Mouse (Mus musculus): ENCODE data around the gene Upk3b. TPM values are rescaled to one million over a fixed set of nuclear protein-coding genes. Genes with fewer than 3 reads are reported as not detected.
A peak's percentile ranks its signal among the peaks of the same experiment; 100 is the strongest.

The Upk3b gene
- polyA plus RNA-seq, 1 experiment from 2014 or later = 3.6 TPM

DNA sequence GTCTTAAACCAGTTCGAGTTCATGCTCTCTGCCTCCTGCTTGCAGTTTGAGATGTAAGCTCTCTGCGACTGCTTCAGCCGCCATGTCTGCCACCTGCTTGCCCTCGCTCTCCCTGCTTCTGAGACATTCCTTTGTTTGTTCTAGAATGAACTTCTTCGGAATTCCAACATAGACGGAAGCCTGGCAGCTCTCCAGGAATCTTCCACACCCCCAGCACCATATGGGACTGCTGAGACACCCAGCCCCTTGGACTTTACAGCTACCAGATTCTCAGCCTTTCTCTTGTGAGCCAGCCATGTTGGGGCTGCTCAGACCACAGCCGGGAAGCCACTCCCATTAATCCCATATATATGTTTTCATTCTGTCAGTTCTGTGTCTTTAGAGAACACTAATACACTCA lies 38.0 kb downstream of the Upk3b start:
- Histone ChIP-seq H3K27me3 (ENCODE audit: control insufficient read depth, insufficient read depth, low read depth, low read length) (no peaks in the 10 kb centered on the region), H3K4me2 (ENCODE audit: low read depth, low read length) (no peak overlapping the region), H3K9me3 (replicated peaks; ENCODE audit: control insufficient read depth, low read length) (no peaks in the 10 kb centered on the region), H3K9ac (ENCODE audit: low read depth, low read length) (no peak overlapping the region), H3K36me3 (ENCODE audit: control insufficient read depth, insufficient read depth) (no peaks in the 10 kb centered on the region), H3K4me3 (ENCODE audit: low read depth, low read length) (no peak overlapping the region), H3K27ac (ENCODE audit: low read length) (no peak overlapping the region), H3K4me1 (ENCODE audit: control insufficient read depth, low read depth, low read length) (no peaks in the 10 kb centered on the region)
- WGBS (ENCODE audit: insufficient replicate concordance) = 60% methylated on average over 7 of the region's 7 CpGs
- no peak for ATAC-seq (ENCODE audit: low read depth)

- H3K27me3 ChIP-seq (ENCODE audit: control insufficient read depth, insufficient read depth, low read depth, low read length) = no peaks in the 10 kb centered on the region
- no peak overlapping the region for H3K9ac ChIP-seq (ENCODE audit: low read depth, low read length)
- no peak overlapping the region for H3K27ac ChIP-seq (ENCODE audit: low read length)
- H3K4me3 ChIP-seq (ENCODE audit: low read depth, low read length) = no peak overlapping the region
- no peak overlapping the region for H3K4me2 ChIP-seq (ENCODE audit: low read depth, low read length)
- H3K9me3 ChIP-seq (replicated peaks; ENCODE audit: control insufficient read depth, low read length) = no peaks in the 10 kb centered on the region
- WGBS (ENCODE audit: insufficient replicate concordance) = 48% methylated on average over 9 of the region's 9 CpGs
- no peaks in the 10 kb centered on the region for H3K36me3 ChIP-seq (ENCODE audit: control insufficient read depth, insufficient read depth)
- H3K4me1 ChIP-seq (ENCODE audit: control insufficient read depth, low read depth, low read length) = no peaks in the 10 kb centered on the region
- ATAC-seq (ENCODE audit: low read depth) = no peak
Observed at GRCm38 (mm10) chr5:136077001-136077550, 38.8 kb downstream of the Upk3b start.

- Histone ChIP-seq H3K9me3 (replicated peaks; ENCODE audit: control insufficient read depth, low read length) (no peaks in the 10 kb centered on the region), H3K4me1 (ENCODE audit: control insufficient read depth, low read depth, low read length) (no peaks in the 10 kb centered on the region), H3K27ac (ENCODE audit: low read length) (no peak overlapping the region), H3K27me3 (ENCODE audit: control insufficient read depth, insufficient read depth, low read depth, low read length) (no peaks in the 10 kb centered on the region), H3K36me3 (ENCODE audit: control insufficient read depth, insufficient read depth) (no peaks in the 10 kb centered on the region), H3K4me2 (ENCODE audit: low read depth, low read length) (no peak overlapping the region), H3K4me3 (ENCODE audit: low read depth, low read length) (no peak overlapping the region), H3K9ac (ENCODE audit: low read depth, low read length) (no peak overlapping the region)
- 63% methylated on average over 5 of the region's 5 CpGs for WGBS (ENCODE audit: insufficient replicate concordance)
- ATAC-seq (ENCODE audit: low read depth) = no peak
Observed at GRCm38 (mm10) chr5:136078136-136078535, 39.8 kb downstream of the Upk3b start.

DNA sequence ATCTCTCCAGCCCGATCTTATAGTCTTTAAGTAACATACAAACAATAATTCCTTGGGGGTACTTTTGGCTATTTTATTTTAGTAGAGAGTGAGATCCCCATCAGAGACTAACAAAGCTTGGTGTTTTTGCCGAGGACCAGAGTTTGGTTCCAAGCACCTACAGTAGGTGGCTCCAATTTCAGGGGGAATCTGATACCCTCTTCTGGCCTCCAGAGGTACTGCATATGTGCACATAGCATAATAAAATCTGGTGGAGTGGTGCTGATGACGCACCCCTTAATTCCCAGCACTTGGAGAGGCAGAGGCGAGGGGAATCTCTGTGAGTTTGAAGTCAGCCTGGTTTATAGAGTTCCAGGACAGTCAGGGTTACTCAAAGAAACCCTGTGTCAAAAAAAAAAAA lies 44.0 kb downstream of the Upk3b start:
- 69% methylated on average over 4 of the region's 4 CpGs for WGBS (ENCODE audit: insufficient replicate concordance)
- H3K4me3 ChIP-seq (ENCODE audit: low read depth, low read length) = no peak overlapping the region
- H3K4me1 ChIP-seq (ENCODE audit: control insufficient read depth, low read depth, low read length) = peaks cover 13% of the 10 kb centered on the region
- no peak overlapping the region for H3K9ac ChIP-seq (ENCODE audit: low read depth, low read length)
- no peaks in the 10 kb centered on the region for H3K9me3 ChIP-seq (replicated peaks; ENCODE audit: control insufficient read depth, low read length)
- no peak for ATAC-seq (ENCODE audit: low read depth)
- no peak overlapping the region for H3K27ac ChIP-seq (ENCODE audit: low read length)
- H3K36me3 ChIP-seq (ENCODE audit: control insufficient read depth, insufficient read depth) = no peaks in the 10 kb centered on the region
- peaks cover 21% of the 10 kb centered on the region for H3K27me3 ChIP-seq (ENCODE audit: control insufficient read depth, insufficient read depth, low read depth, low read length)
- H3K4me2 ChIP-seq (ENCODE audit: low read depth, low read length) = no peak overlapping the region

DNA sequence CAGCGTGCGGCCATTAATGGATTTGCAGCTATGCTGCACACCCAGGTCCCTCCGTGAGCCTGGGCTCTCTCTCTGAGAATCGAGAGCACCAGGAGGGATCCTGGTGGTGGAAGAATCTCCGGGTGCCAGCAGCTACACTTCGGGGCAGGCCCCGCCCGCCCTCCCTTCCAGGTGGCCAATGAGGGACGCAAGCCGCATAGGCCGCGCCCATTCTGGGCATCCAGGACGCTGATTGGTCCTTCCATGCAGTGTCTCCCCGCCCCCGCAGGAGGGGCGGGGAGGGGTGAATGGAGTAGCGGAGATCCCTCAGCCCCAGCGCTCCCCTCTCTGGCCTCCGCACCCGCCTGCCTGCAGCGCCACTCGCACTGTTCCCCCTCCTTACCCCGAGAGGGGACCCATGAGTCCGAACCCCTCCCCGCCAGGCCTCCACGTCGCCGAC lies 45.4 kb downstream of the Upk3b start, which contains the start of gene Rasa4:
TSS of gene Rasa4 (plus strand) at position 248 of the 439 bp plus-strand sequence.
- peak; percentile 99 for ATAC-seq (ENCODE audit: low read depth)
- H3K9ac ChIP-seq (ENCODE audit: low read depth, low read length) = peak within 1 kb of the TSS; percentile 55
- no peaks in the 10 kb centered on the region for H3K36me3 ChIP-seq (ENCODE audit: control insufficient read depth, insufficient read depth)
- H3K4me3 ChIP-seq (ENCODE audit: low read depth, low read length) = peak within 1 kb of the TSS; percentile 62
- peaks cover 13% of the 10 kb centered on the region for H3K4me1 ChIP-seq (ENCODE audit: control insufficient read depth, low read depth, low read length)
- no peak within 1 kb of the TSS for H3K27ac ChIP-seq (ENCODE audit: low read length)
- peaks cover 21% of the 10 kb centered on the region for H3K27me3 ChIP-seq (ENCODE audit: control insufficient read depth, insufficient read depth, low read depth, low read length)
- WGBS (ENCODE audit: insufficient replicate concordance) = under 1% methylated on average over 28 of the region's 28 CpGs
- H3K9me3 ChIP-seq (replicated peaks; ENCODE audit: control insufficient read depth, low read length) = no peaks in the 10 kb centered on the region
- H3K4me2 ChIP-seq (ENCODE audit: low read depth, low read length) = peak within 1 kb of the TSS; percentile 90

GRCm38 (mm10) chr5:136084144-136084881 lies 46.0 kb downstream of the Upk3b start:
- Histone ChIP-seq H3K4me3 (ENCODE audit: low read depth, low read length) (peak overlapping the region; percentile 62), H3K4me1 (ENCODE audit: control insufficient read depth, low read depth, low read length) (peaks cover 16% of the 10 kb centered on the region), H3K9ac (ENCODE audit: low read depth, low read length) (peak overlapping the region; percentile 55), H3K4me2 (ENCODE audit: low read depth, low read length) (peak overlapping the region; percentile 90), H3K9me3 (replicated peaks; ENCODE audit: control insufficient read depth, low read length) (no peaks in the 10 kb centered on the region), H3K27ac (ENCODE audit: low read length) (no peak overlapping the region), H3K27me3 (ENCODE audit: control insufficient read depth, insufficient read depth, low read depth, low read length) (peaks cover 21% of the 10 kb centered on the region), H3K36me3 (ENCODE audit: control insufficient read depth, insufficient read depth) (no peaks in the 10 kb centered on the region)
- 4% methylated on average over 23 of the region's 23 CpGs for WGBS (ENCODE audit: insufficient replicate concordance)
- ATAC-seq (ENCODE audit: low read depth) = no peak

DNA sequence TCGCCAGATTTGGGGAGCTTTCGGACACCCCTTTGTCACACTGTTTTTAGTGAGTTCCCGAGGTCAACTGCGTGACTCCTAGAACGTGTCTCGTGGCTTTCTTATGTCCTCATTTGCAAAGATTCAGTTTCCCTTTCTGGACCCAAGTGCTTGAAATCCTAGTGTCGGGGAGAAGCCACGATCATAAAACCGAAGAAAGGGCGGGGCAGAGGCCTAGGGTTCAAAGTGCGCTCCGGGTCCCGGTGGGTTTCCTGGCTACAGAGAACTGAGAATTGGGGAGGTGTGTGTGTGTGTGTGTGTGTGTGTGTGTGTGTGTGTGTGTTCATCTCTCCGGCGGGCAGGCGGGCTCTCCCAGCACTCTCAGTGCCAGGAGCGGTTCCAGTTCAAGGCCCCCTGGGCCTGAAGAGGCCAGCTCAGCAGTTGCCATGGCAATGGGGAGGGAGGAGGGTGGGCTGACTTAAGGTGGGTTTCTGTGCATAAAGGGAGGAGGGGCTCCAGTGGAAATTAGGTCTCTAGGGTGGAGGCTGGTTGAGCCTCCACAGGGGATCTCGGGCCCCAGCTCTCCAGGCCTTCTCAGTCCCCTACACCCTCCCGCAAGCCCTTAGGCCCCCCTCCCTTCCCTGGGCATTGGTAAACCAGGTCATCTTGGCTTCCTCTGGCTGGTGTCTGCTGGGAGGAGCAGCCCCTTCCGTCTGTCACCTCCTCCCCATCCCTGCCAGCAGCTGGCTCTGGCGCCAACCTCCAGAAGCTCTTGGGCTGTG lies 46.8 kb downstream of the Upk3b start:
- no peaks in the 10 kb centered on the region for H3K9me3 ChIP-seq (replicated peaks; ENCODE audit: control insufficient read depth, low read length)
- no peak for ATAC-seq (ENCODE audit: low read depth)
- 26% methylated on average over 21 of the region's 21 CpGs for WGBS (ENCODE audit: insufficient replicate concordance)
- H3K27me3 ChIP-seq (ENCODE audit: control insufficient read depth, insufficient read depth, low read depth, low read length) = peaks cover 21% of the 10 kb centered on the region
- H3K36me3 ChIP-seq (ENCODE audit: control insufficient read depth, insufficient read depth) = no peaks in the 10 kb centered on the region
- no peak overlapping the region for H3K27ac ChIP-seq (ENCODE audit: low read length)
- peak overlapping the region; percentile 90; the same call in 1 of the 2 replicates for H3K4me2 ChIP-seq (ENCODE audit: low read depth, low read length)
- H3K4me1 ChIP-seq (ENCODE audit: control insufficient read depth, low read depth, low read length) = peaks cover 16% of the 10 kb centered on the region
- peak overlapping the region; percentile 62; the same call in 1 of the 2 replicates for H3K4me3 ChIP-seq (ENCODE audit: low read depth, low read length)
- no peak overlapping the region for H3K9ac ChIP-seq (ENCODE audit: low read depth, low read length)

GRCm38 (mm10) chr5:136086290-136086689 lies 48.0 kb downstream of the Upk3b start:
- no peaks in the 10 kb centered on the region for H3K9me3 ChIP-seq (replicated peaks; ENCODE audit: control insufficient read depth, low read length)
- no peak for ATAC-seq (ENCODE audit: low read depth)
- no peak overlapping the region for H3K9ac ChIP-seq (ENCODE audit: low read depth, low read length)
- WGBS (ENCODE audit: insufficient replicate concordance) = 72% methylated on average over 8 of the region's 8 CpGs
- H3K36me3 ChIP-seq (ENCODE audit: control insufficient read depth, insufficient read depth) = no peaks in the 10 kb centered on the region
- no peak overlapping the region for H3K4me2 ChIP-seq (ENCODE audit: low read depth, low read length)
- H3K27ac ChIP-seq (ENCODE audit: low read length) = no peak overlapping the region
- H3K4me3 ChIP-seq (ENCODE audit: low read depth, low read length) = no peak overlapping the region
- peaks cover 16% of the 10 kb centered on the region for H3K4me1 ChIP-seq (ENCODE audit: control insufficient read depth, low read depth, low read length)
- H3K27me3 ChIP-seq (ENCODE audit: control insufficient read depth, insufficient read depth, low read depth, low read length) = peaks cover 21% of the 10 kb centered on the region

All from liver, embryonic 16.5 days (tissue).